Mouse (Mus musculus) heart, embryonic 13.5 days (tissue): ENCODE results near the gene St3gal3. TPM values are rescaled to one million over a fixed set of nuclear protein-coding genes. Genes with fewer than 3 reads are reported as not detected.

Experiments
- ATAC-seq: fragments of 200-750 bp; cut with Nextera tagmentation; 2 replicates; pipeline ENCODE4 v1.8.0; 2017; ENCODE audit warnings: moderate TSS enrichment; ENCODE audit not compliant: insufficient number of reproducible peaks, low FRiP score, low TSS enrichment; ENCODE audit errors: extremely low read depth
- H3K27ac ChIP-seq: fragments of 300-500 bp; sonication (generic); replicated peaks from 2 replicates; pipeline ENCODE4 v1.5.1; 2015; ENCODE audit warnings: moderate library complexity, mild to moderate bottlenecking, inconsistent platforms
- H3K27me3 ChIP-seq: fragments of 300-500 bp; sonication (generic); replicated peaks from 2 replicates; pipeline ENCODE4 v1.6.1; 2015; ENCODE audit warnings: mild to moderate bottlenecking, inconsistent platforms
- H3K36me3 ChIP-seq: fragments of 300-500 bp; sonication (generic); 2 replicates; pipeline ENCODE4 v1.6.1; 2015; ENCODE audit warnings: mild to moderate bottlenecking, inconsistent platforms
- H3K4me1 ChIP-seq: fragments of 300-500 bp; sonication (generic); 2 replicates; pipeline ENCODE4 v1.6.1; 2015; ENCODE audit warnings: inconsistent platforms
- H3K4me2 ChIP-seq: fragments of 300-500 bp; sonication (generic); 2 replicates; pipeline ENCODE4 v1.6.1; 2015; ENCODE audit warnings: inconsistent platforms, mild to moderate bottlenecking, moderate library complexity
- H3K4me3 ChIP-seq: fragments of 300-500 bp; sonication (generic); 2 replicates; pipeline ENCODE4 v1.5.1; 2015; ENCODE audit warnings: moderate library complexity, mild to moderate bottlenecking, inconsistent platforms
- H3K9ac ChIP-seq: fragments of 300-500 bp; sonication (generic); 2 replicates; pipeline ENCODE4 v1.6.1; 2015; ENCODE audit warnings: inconsistent platforms, mild to moderate bottlenecking, moderate library complexity
- H3K9me3 ChIP-seq: fragments of 300-500 bp; sonication (generic); 2 replicates; pipeline ENCODE4 v1.6.1; 2016; ENCODE audit warnings: inconsistent platforms
- WGBS: fragments of 180-500 bp; shearing (Covaris S2); methylation state at CpG from one replicate; pipeline ENCODE4 v1.1.7; 2015; ENCODE audit warnings: mixed read lengths; 5-methylcytosine and 5-hydroxymethylcytosine counted together
- polyA plus RNA-seq: library from polyadenylated mRNA; unstranded; fragments of >200 nt; fragmentation: Nextera tagmentation; extraction: Ambion mirVana; gene quantifications from 2 replicates; pipeline ENCODE4 v1.2.1, GENCODE M21; 2015

The St3gal3 gene
- polyA plus RNA-seq, 1 experiment from 2014 or later, result 7.0 TPM

DNA sequence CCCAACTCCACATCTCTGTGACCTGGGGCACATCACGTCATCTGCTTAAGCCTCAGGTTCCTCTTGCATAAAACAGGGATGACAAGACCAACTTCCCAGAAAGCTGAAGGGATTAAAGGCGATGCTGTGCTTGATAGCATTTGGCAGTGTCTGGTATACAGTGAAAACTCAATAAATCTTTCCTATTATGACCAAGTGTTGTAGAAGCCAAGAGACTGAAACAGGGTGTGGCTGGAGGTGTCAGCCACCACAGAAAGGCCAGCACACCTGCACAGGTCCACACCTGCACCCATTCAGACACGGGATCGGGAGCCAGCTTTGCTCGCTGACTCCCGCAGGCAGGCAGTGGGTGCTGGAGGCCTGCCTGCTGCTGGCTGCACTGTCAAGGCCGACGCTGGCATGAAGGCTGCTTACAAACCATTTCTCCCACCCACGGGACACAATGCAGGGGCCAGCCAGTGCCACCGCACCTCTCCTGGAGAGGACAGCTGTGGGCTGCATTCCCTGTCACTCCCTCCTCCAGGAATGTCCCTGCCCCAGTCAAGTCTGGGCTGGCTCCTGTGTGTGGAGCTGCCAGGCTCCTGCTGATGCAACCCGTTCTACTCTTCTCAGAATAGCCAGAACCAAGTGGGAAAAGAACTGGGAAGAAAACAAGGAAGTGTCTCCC is 187.9 kb downstream of the St3gal3 start:
- Histone ChIP-seq H3K27ac (no peak overlapping the region), H3K4me2 (no peak overlapping the region), H3K4me1 (0 out of 2 replicates have a peak, but pooled peaks cover 2% of the 10 kb centered on the region), H3K9ac (no peak overlapping the region), H3K36me3 (peaks cover 16% of the 10 kb centered on the region), H3K9me3 (no peaks in the 10 kb centered on the region), H3K27me3 (no peaks in the 10 kb centered on the region), H3K4me3 (no peak overlapping the region)
- ATAC-seq, result no peak
- WGBS, result 72% methylated on average over 11 of the region's 11 CpGs

DNA sequence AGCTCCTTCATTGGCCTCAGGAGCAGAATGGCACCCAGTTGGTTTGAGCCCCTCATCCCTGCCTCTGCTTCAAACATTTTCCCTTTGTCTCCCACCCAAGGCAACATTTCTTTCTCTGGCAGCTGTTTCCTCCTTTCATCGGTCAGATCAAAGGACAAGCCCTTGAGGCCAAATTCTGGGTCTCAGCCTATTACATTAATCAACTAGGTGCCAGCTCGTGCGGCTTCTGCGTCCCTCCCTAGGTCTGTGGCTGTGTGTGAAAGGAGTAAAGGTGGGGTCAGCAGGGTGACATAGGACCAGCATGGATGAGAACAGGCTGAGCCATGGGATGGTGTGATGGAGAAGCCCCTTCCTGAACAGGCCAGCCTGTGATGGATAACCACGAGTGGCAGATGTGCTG is 191.4 kb downstream of the St3gal3 start:
- H3K9me3 ChIP-seq, result no peaks in the 10 kb centered on the region
- H3K27ac ChIP-seq, result no peak overlapping the region
- no peak overlapping the region for H3K9ac ChIP-seq
- H3K36me3 ChIP-seq, result peaks cover 23% of the 10 kb centered on the region
- 67% methylated on average over 5 of the region's 5 CpGs for WGBS
- 0 out of 2 replicates have a peak, but pooled peaks cover 2% of the 10 kb centered on the region for H3K4me1 ChIP-seq
- H3K4me3 ChIP-seq, result no peak overlapping the region
- no peak overlapping the region for H3K4me2 ChIP-seq
- no peaks in the 10 kb centered on the region for H3K27me3 ChIP-seq
- ATAC-seq, result no peak

DNA sequence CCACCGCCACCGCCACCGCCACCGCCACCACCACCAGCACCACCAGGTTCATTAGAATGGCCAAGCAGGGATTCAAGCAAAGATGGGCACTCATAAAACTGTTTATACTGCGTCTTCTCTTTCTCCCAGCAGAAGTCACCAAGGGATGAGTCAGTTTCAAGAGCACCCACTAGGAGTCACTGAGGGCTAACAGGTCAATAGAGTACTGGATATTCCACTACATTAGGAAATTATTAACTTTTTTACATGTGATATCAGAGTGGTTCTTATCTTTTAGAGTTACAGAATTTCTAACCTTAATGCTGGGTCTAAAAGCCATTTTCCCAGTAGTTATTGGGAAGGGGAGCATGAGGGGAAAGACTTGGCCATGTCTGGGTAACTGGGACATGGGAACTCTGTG is 197.8 kb downstream of the St3gal3 start:
- Histone ChIP-seq H3K9me3 (no peaks in the 10 kb centered on the region), H3K4me3 (no peak overlapping the region), H3K27me3 (no peaks in the 10 kb centered on the region; the same call in 1 of the 2 replicates), H3K9ac (no peak overlapping the region), H3K4me2 (no peak overlapping the region), H3K36me3 (peaks cover 32% of the 10 kb centered on the region), H3K4me1 (no peaks in the 10 kb centered on the region), H3K27ac (no peak overlapping the region)
- ATAC-seq, result no peak
- 95% methylated on average over 5 of the region's 5 CpGs for WGBS

DNA sequence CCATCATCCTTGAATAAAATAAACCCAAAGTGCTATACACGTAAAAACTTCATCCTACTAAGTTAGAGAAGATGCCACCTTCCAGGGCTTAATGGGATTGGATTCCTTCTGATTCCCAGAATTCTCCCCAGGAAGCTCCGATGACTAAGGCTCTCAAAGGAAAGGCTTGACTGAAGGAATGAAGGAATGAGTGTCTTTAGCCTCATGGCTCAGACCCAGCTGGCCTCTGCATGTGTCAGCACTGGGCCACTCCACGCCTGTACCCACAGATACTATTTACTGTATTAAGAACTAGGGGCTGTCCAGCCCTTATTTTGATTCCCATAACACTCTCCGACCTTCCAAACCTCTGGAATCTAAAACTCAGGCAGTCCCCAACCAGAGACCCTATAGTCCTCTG is 200.6 kb downstream of the St3gal3 start:
- Histone ChIP-seq H3K27ac (no peak overlapping the region), H3K4me2 (no peak overlapping the region), H3K4me3 (no peak overlapping the region), H3K9ac (no peak overlapping the region), H3K4me1 (peaks cover 9% of the 10 kb centered on the region), H3K36me3 (peaks cover 18% of the 10 kb centered on the region), H3K9me3 (peaks cover 3% of the 10 kb centered on the region; the same call in 1 of the 2 replicates), H3K27me3 (peaks cover 19% of the 10 kb centered on the region)
- WGBS, result 82% methylated on average over 4 of the region's 4 CpGs
- no peak for ATAC-seq

DNA sequence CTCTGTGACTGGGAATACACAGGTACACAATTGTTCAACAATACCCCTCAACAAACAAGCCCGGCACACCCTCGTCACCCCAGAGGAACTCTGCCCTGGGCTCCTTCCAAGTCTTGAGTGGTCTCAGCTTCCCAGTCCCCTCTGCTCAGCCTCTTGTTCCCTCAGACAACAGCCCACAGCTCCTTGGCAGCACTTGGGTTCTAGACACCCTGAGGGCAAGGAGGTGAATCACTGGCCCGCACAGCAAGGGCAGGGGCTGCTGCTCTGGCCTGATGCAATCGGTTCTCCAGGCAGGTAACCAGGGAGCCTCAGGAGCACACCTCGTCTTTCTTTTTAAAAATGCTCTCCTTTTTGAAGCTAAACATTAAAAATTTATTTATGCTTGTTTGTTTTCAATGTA is 201.5 kb downstream of the St3gal3 start:
- H3K4me1 ChIP-seq, result peaks cover 17% of the 10 kb centered on the region
- H3K27ac ChIP-seq, result no peak overlapping the region
- peaks cover 26% of the 10 kb centered on the region for H3K27me3 ChIP-seq
- H3K4me3 ChIP-seq, result no peak overlapping the region
- H3K4me2 ChIP-seq, result no peak overlapping the region
- 84% methylated on average over 5 of the region's 5 CpGs for WGBS
- no peak overlapping the region for H3K9ac ChIP-seq
- peaks cover 3% of the 10 kb centered on the region; the same call in 1 of the 2 replicates for H3K9me3 ChIP-seq
- peaks cover 16% of the 10 kb centered on the region for H3K36me3 ChIP-seq
- no peak for ATAC-seq

DNA sequence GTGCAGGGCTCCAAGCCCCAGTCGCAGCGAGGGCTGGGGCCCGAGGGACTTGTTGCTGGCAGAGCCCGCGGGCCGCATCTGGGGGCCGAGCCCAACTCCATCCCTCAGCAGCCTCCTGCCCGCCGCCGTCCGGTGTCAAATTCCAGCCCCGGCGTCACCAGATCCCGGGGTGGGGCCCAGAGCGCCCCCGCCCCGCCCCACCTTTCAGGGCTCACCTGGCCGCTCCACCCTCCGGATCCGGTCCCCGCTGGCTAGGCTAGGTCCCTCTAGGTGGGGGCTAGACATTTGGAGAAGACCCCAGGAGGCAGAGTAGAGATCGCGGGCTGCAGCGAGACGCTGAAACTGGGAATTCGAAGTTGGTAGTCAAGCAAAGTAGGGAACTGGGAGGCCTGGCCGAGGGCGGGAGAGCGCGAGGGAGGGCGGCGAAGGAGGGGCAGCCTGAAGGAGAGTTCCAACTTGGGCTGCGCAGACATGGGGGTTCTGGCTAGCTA is 205.3 kb downstream of the St3gal3 start, which contains the start of gene Artn:
TSS of gene Artn (minus strand) at position 373 of the 491 bp plus-strand sequence.
- peaks cover 3% of the 10 kb centered on the region; the same call in 1 of the 2 replicates for H3K9me3 ChIP-seq
- H3K4me2 ChIP-seq, result peak within 1 kb of the TSS; percentile 89
- peaks cover 12% of the 10 kb centered on the region for H3K36me3 ChIP-seq
- under 1% methylated on average over 33 of the region's 33 CpGs for WGBS
- H3K27me3 ChIP-seq, result peaks cover 62% of the 10 kb centered on the region
- peak within 1 kb of the TSS; percentile 74 for H3K9ac ChIP-seq
- ATAC-seq, result 0 out of 2 replicates have a peak, but pooled peaks have one; percentile 9
- peak within 1 kb of the TSS; percentile 55 for H3K4me3 ChIP-seq
- H3K4me1 ChIP-seq, result peaks cover 40% of the 10 kb centered on the region
- H3K27ac ChIP-seq, result no peak within 1 kb of the TSS

DNA sequence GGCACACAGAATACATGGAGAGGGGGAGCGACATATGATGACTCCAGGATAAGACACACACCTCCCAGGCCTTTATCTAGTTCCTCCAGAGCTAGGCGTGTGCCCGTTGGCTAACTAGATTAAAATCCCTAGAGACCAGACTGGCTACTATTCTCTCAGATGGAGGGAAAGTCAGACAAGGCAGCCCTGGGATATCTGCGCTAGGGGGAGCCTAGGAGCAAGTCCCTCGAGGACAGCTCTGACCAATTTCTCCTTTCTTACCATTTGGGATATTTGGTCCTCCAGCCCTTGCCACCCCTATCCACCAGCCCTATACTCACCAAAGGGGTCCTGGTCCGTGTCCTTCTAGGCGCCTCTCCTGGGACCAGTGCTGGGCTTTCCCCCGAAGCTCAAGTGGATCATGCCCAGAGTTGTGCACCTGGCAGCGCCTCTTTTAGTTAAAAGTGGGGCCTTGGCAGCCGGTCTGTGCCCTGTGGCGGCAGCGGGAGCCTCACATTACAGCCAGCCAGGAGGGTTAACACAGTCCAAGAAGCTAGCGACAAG is 205.9 kb downstream of the St3gal3 start:
- peaks cover 3% of the 10 kb centered on the region; the same call in 1 of the 2 replicates for H3K9me3 ChIP-seq
- peaks cover 12% of the 10 kb centered on the region for H3K36me3 ChIP-seq
- peak overlapping the region; percentile 74 for H3K9ac ChIP-seq
- H3K4me2 ChIP-seq, result peak overlapping the region; percentile 89
- H3K4me3 ChIP-seq, result peak overlapping the region; percentile 55
- WGBS, result under 1% methylated on average over 13 of the region's 13 CpGs
- no peak overlapping the region for H3K27ac ChIP-seq
- peaks cover 46% of the 10 kb centered on the region for H3K4me1 ChIP-seq
- H3K27me3 ChIP-seq, result peaks cover 65% of the 10 kb centered on the region
- ATAC-seq, result no peak

DNA sequence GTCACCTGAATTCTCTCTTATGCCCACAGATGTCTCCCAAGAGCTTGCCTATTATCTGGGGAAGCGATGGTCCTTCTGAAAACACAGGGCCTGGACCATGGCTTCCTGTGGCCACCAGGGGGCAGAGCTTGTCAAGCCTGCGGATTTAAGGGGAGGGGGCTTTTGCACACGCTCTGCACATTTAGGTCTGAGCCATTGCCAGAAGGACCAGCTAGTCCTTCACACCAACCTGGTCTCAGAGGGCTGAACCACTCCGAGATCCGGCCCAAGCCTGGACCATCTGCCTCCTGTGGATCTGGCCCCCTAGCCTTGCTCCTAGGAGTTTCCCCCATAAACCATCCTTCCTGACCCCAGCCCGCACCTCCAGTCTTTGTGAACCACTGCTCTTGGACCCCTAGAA is 206.5 kb downstream of the St3gal3 start:
- H3K27ac ChIP-seq, result no peak overlapping the region
- H3K36me3 ChIP-seq, result peaks cover 12% of the 10 kb centered on the region
- peaks cover 65% of the 10 kb centered on the region for H3K27me3 ChIP-seq
- WGBS, result 15% methylated on average over 6 of the region's 6 CpGs
- no peak for ATAC-seq
- no peak overlapping the region for H3K4me3 ChIP-seq
- peak overlapping the region; percentile 98; the same call in 1 of the 2 replicates for H3K4me2 ChIP-seq
- H3K9me3 ChIP-seq, result peaks cover 3% of the 10 kb centered on the region; the same call in 1 of the 2 replicates
- no peak overlapping the region for H3K9ac ChIP-seq
- peaks cover 52% of the 10 kb centered on the region for H3K4me1 ChIP-seq

DNA sequence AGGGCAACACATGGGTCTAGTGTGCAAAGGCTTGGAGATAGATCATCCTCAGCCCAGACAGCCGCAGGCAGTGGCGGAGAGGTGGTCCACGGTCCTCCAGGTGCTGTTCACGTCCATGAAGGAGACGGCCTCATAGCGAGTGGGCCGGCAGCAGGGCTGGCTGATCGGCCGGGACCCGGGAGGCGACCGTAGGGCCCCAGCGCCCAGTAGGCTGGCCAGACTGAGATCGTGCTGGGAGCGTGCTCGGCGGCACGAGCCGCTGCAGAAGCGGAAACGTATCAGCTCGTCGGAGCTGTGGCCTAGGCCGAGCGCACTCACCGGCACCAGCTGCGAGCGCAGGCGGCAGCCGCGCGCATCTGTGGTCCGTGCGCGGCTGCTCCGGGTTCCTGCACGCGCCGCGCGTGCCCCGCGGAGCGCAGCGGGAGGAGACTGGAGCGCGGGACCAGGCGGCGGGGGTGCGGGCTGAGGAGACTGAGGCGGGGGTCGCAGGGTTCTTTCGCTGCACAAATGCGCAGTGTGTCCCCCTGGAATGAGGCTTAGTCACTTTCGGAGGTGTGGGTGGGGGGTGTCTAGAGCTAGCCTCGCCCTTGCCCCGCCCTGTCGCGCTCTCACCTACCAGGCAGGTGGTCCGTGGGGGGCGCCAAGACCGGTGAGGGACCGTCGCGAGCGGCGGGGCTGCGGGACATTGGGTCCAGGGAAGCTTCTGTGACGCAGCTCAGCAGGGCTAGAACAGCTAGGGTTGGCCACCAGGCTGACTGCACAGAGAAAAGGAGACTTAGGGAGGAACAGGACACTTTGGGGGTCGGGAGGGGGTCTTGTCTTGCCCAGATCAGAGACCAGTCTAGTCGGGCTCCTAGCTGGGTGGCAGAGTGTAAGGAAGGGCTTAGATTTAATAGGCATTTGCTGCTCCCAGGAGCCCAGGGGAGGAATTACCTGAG is 207.9 kb downstream of the St3gal3 start:
- WGBS, result 2% methylated on average over 71 of the region's 71 CpGs
- peak overlapping the region; percentile 98 for H3K4me2 ChIP-seq
- peaks cover 64% of the 10 kb centered on the region for H3K4me1 ChIP-seq
- peaks cover 1% of the 10 kb centered on the region; the same call in 1 of the 2 replicates for H3K36me3 ChIP-seq
- H3K4me3 ChIP-seq, result peak overlapping the region; percentile 60
- H3K27ac ChIP-seq, result no peak overlapping the region
- H3K9me3 ChIP-seq, result peaks cover 3% of the 10 kb centered on the region; the same call in 1 of the 2 replicates
- H3K9ac ChIP-seq, result peak overlapping the region; percentile 81
- ATAC-seq, result no peak
- peaks cover 72% of the 10 kb centered on the region for H3K27me3 ChIP-seq

DNA sequence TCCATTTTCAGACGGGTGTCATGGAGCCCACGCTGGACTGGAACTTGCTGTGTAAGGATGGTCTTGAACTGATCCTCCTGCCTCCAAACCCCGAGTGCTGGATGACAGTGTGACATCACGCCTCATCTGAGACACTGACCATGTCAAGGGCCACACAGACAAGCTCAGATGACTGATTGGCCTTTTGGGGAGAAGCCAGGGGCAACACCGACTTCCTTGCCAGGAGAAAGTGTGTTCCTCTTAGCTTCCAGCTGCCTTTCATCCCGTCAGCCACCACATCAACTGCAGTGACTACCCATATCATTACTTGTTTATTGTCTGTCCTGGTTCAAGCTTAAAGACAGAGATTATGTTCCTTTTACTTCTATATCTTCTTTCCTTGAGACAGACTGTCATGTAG is 209.8 kb downstream of the St3gal3 start:
- no peak overlapping the region for H3K9ac ChIP-seq
- no peaks in the 10 kb centered on the region for H3K9me3 ChIP-seq
- H3K27ac ChIP-seq, result no peak overlapping the region
- ATAC-seq, result no peak
- 44% methylated on average over 4 of the region's 6 CpGs for WGBS
- peaks cover 67% of the 10 kb centered on the region for H3K27me3 ChIP-seq
- H3K4me1 ChIP-seq, result peaks cover 65% of the 10 kb centered on the region
- no peak overlapping the region for H3K4me2 ChIP-seq
- H3K36me3 ChIP-seq, result no peaks in the 10 kb centered on the region
- no peak overlapping the region for H3K4me3 ChIP-seq

DNA sequence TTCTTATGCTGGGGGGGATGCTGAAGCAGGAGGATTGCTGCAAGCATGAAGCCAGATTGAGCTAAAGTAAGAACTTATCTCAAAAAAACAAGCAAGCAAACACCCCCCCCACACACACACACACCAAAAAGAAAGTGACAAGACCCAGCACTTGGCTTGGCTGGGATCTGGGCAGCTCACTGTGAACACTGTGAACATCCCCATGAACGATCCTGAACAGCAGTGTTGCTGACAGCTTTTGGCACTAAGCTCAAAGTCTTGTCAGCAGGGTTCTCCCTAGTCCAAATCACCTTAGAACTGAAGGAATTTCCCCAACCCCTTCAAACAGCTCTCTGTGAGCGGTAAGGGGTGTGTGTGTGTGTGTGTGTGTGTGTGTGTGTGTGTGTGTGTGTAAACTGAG is 211.3 kb downstream of the St3gal3 start:
- Histone ChIP-seq H3K4me3 (no peak overlapping the region), H3K9ac (no peak overlapping the region), H3K4me2 (no peak overlapping the region), H3K27me3 (peaks cover 56% of the 10 kb centered on the region), H3K27ac (peak overlapping the region; percentile 39; the same call in 1 of the 2 replicates), H3K4me1 (peaks cover 60% of the 10 kb centered on the region), H3K36me3 (no peaks in the 10 kb centered on the region), H3K9me3 (no peaks in the 10 kb centered on the region)
- no peak for ATAC-seq
- 23% methylated on average over 2 of the region's 2 CpGs for WGBS
